Mouse (Mus musculus) C2C12 (cell line): ENCODE data around the gene Zfp697.
"Not testable (repeated sequence)": the region's sequence is repeated elsewhere in the genome, so short reads cannot be mapped to it uniquely, and the experiment has no call there.

Experiments
- MYOD1 ChIP-seq: IDR thresholded peaks from one replicate; pipeline ENCODE4 v1.6.1; 2011; ENCODE audit warnings: low read depth; ENCODE audit not compliant: control insufficient read depth, insufficient read length
- USF1 ChIP-seq: IDR thresholded peaks from one replicate; pipeline ENCODE4 v1.6.1; 2011; ENCODE audit warnings: low read depth, mild to moderate bottlenecking, control low read depth, moderate library complexity

DNA sequence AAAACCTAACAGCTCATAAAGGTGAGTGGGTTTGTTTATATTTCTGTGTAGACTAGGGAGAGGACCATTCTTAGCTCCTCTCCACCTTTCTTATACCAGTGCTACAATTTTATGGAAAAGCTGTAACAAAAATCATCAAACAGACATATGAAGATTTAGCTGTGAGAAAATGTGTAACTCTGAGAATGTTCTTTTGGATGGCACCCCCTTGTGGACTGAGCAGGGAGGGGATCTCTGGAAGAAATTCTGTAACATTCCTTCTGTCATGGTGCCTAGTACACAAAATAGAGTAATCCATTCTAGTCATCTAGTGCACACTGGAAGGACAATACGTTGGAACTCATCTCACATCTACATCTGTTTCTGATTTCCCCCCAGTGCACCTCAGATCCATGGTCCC lies 358.8 kb downstream of the Zfp697 start:
- TF ChIP-seq USF1, MYOD1: not testable (repeated sequence)
